Mouse (Mus musculus): Measurements from ENCODE around the gene Hip1r.

Gene Hip1r

GRCm38 (mm10) chr5:123973299-123974178, at the start of gene Hip1r:
Gene Hip1r, plus strand, starts transcription at chr5:123973628.
- DNase-seq = peak; percentile 92

GRCm38 (mm10) chr5:123927118-123927517, 46.3 kb upstream of the Hip1r start, which contains the start of gene Gm43518:
Gene Gm43518, plus strand, starts transcription at chr5:123927418.
- DNase-seq = no peak

- peak; percentile 97 for DNase-seq
Measured at GRCm38 (mm10) chr5:123930508-123930989, 42.9 kb upstream of the Hip1r start, which contains the start of gene Ccdc62. Gene Ccdc62, plus strand, starts transcription at chr5:123930679.

- DNase-seq = no peak
Measured at GRCm38 (mm10) chr5:123931131-123931530, 42.3 kb upstream of the Hip1r start.

DNA sequence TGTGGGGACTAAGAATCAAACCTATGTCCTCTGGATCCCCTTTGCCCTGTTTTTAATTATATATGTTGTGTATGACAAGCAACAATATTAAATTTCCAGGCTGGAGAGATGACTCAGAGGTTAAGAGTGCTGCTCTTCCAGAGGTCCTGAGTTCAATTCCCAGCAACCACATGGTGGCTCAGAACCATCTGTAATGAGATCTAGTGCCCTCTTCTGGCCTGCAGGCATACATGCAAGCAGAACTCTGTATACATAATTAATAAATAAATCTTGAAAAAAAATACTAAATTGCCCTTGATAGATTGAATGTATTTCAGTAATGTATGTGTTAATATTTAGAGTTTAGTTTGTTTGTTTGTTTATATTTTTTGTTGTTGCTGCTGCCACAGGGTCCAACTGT, 40.5 kb upstream of the Hip1r start:
- no peak for DNase-seq

GRCm38 (mm10) chr5:123933556-123933955, 39.9 kb upstream of the Hip1r start:
- DNase-seq = no peak

DNA sequence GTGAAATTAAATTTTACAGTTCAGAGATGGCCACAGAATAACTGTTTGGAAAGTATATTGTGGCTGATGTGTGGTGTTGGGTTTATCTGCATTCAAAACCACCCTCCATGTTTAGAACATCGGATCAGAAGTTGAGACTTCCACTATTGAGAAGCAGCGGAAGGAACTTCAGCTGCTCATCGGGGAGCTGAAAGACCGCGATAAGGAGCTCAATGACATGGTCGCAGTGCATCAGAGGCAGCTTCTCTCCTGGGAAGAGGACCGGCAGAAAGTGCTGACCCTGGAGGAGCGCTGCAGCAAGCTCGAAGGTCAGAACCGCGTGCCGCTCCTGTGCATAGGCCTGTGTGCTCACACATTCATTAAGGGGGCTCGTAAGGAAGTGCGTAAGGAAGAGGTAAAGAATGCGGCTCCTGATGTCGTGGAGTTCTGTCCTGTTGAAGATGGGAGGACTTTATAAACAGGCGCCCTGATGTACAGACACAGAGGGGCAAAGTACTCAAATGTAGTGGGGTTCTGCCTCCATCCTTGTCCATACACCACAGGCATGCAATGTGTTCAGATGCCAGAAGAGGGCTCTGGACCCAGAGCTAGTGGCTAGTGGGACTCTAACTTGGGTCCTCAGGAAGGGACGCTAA, 39.4 kb upstream of the Hip1r start:
- DNase-seq = peak; percentile 18

DNA sequence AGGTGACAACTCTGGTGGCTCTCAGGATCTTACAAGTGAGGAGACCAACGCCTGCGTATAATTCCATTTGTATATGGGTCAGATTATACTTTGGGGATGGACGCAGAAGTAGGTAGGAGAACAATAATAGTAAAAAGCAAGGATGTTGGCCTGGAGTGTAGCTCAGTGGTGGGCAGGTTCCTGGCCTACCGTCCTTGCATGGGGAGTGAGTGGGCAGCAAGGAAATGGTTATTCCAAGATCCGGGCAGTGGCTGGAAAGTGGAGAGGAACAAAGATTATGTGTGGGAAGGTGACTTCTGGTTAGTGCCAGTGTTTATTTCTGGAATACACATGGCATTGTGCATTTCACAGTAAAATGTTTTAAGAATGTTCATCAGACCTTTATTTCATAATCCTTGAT, 37.5 kb upstream of the Hip1r start:
- DNase-seq = no peak

DNA sequence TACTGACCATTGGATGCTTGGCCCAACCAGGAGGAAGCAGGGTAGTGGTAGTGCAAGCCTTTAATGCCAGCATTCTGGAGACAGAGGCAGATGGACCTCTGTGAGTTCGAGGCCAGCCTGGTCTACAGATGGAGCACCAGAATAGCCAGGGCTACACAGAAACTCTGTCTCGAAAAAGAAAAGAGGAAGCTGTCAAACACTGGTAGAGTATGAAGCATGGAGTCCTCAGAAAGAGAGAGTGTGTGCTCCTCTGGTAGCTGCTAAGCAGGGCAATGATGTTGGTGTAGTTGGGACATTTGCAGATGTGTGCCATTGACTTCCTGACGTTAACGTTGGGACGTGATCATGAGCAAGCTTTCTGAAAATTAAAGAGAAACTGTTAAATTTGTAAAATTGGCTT, 34.9 kb upstream of the Hip1r start:
- DNase-seq = no peak

- no peak for DNase-seq
Measured at GRCm38 (mm10) chr5:123946546-123946945, 26.9 kb upstream of the Hip1r start.

DNA sequence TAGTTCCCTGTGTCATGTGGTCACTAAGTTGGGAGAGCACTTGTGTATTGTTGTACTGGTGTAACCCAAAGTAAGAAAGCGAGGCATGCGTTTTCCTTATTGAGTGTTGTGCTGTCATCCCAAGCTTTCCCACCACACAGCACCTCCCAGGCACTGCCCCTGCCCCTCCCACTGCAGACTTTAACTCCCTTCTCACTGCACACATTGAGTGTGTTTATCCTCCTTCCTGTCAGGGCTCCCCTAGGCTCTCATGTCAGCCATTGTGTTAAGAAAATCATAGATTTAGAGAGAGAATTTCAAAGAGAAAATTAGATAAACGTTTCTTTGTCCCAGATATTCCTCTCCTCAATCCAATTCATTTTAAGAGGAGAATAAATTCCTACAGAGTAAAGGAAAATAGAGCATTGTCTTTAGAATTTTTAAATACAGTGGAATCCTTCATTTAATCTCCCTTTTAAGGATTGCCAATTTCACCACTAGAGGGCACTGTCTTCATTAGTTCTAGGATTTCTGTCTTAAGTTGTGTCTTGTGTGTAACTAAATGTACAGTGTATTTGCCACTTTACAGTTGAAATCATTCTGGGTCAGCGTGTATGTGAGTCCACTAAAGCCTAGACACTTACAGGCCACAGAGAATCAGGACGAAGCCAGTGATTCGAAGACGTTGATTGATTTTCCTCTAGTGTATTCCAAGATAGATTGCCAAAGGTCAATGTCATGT, 26.2 kb upstream of the Hip1r start:
- DNase-seq = peak; percentile 47

GRCm38 (mm10) chr5:123952365-123953045, 20.9 kb upstream of the Hip1r start:
- no peak for DNase-seq

DNA sequence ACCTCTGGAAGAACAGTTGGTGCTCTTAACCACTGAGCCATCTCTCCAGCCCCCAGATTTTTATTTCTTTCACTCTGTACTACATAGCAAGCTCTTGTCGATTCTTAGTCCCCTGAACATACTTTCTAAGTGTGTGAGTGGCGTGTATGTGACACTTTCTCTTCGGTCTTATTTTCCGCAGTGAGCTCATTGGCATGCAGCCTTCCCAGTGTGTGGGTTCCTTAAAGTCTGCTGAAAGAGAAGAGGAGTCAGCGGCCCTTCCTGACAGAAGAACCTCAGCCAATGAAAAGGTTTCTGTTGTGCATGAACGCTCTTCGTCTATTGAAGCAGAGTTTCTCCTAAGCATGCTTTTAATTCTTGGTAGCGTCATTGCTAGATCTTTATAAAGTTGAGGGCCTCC, 16.2 kb upstream of the Hip1r start:
- DNase-seq = no peak

GRCm38 (mm10) chr5:123959018-123959417, 14.4 kb upstream of the Hip1r start:
- no peak for DNase-seq

- DNase-seq = no peak
Measured at GRCm38 (mm10) chr5:123960129-123960528, 13.3 kb upstream of the Hip1r start.

- no peak for DNase-seq
Measured at GRCm38 (mm10) chr5:123961046-123961445, 12.4 kb upstream of the Hip1r start.

- no peak for DNase-seq
Measured at GRCm38 (mm10) chr5:123964208-123964607, 9.2 kb upstream of the Hip1r start.

DNA sequence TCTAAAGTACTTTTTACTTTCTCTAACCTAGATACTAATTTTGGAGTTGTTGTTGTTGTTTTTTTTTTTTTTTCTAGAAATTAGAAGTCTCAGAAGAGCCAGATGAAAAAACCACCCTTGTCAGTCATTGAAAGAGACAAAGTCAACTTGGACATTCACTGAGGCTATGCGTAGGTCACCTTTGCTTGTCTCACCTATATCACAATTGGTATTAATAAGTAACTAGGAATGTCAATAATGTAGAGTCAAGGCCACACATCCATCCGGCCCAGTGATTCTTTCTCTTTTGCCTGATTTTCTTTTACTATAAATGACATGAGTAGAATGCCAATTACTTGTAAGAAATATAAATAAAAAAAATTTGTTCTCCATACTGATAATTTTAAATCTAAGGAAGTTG, 6.7 kb upstream of the Hip1r start:
- DNase-seq = no peak

DNA sequence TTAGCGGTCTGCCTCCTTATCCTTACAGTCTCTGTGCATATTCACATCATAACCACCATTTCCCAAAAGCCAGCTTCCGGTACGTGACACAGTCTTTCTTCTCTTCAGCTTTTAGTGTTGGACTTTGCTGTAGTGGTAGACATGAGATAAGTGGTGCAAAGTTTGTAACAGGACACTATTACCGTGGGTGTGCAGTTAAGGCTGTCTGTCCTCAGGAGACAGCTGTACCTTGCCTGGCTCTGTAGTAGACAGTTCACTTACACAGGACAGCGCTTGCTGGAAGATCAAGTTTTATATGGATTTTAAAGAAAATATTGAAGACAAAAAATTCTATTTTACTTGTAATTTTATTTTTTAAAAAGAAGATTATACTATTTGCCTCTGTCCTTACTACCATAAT, 5.0 kb upstream of the Hip1r start:
- no peak for DNase-seq

DNA sequence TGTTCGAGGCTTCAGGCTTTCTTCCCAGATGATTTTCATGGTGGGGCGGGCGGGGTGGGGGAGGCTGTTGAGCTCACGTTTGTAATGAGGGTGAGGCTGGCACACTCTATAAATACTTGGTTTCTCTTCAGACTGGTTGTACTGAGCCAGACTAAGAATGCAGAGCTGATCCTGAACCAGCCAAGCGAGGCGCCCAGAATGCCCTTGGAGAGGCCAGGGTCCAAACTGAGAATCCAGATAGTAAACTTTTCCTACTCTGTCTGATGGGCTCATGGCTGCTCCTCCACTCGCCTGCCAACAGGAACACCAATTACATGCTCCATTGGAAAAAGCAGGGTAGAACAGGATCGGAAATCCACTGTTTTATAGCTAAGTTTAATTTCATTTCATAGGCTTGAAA, 4.2 kb upstream of the Hip1r start:
- DNase-seq = peak; percentile 73

DNA sequence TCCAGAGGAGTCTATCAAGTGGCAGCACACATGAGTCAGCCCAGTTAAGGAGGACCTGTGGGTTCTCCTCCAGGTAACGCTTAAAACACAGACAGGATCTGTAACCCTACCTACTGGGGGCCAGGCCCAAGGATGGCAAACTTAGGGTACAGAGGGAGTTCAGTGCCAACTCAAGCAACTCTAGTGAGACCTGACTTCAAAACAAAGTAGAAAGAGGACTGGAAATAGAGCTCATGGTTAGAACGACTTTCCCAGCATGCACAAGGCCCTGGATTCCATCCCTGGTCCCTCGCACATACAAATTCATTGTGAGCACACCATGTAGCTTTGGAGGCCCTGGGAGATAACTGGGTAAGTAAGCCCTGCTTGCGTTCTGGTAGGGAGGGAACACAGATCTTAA, 2.9 kb upstream of the Hip1r start:
- DNase-seq = no peak

DNA sequence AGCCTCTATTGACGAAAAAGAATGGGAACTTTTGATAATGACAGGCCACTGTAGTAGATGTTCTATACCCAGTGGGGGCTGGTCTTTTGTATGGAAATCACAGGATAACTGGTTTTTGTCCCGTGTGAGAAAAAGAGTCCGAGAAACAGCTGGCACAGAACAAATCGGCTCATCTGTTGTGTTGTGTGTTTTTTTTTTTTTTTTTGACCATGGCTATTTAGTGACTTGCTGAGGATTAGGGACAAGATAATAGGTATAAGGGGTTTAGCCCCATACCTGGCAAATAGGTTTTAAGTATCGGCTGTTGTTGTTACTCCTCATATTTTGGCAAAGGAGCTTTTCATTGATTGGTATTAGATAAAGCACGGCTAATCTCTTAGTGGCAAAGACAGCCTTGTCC, 975 bp upstream of the Hip1r start:
- DNase-seq = no peak

DNA sequence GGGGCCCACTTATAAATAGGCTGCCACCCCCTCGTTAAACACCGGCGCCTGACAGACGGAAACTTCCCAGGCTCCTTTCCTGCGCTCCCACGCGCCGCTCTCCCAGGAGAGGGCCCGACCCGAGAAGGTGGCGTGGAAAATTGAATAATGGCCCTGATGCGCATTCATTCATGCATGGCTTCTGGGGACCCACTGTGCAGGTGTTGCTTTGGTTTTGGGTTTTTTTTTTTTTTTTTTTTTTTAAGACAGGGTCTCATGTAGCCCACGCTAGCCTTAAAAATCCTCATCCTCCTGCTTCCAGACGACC, 704 bp downstream of the Hip1r start:
- DNase-seq = no peak
